Mouse (Mus musculus) cerebellum, adult 2 months (tissue): ENCODE measurements around the gene Olfr123.

Experiments used
- CTCF ChIP-seq: fragments of 200-500 bp; IDR thresholded peaks from 2 replicates; pipeline ENCODE4 v1.5.1; 2011; ENCODE audit warnings: low read depth, mild to moderate bottlenecking, control low read depth, low read length, moderate library complexity, borderline replicate concordance; ENCODE audit not compliant: insufficient read depth
- POLR2A ChIP-seq: fragments of 200-500 bp; IDR thresholded peaks from 2 replicates; pipeline ENCODE4 v1.6.1; 2011; ENCODE audit warnings: low read length, control low read depth, borderline replicate concordance; ENCODE audit not compliant: insufficient read depth

DNA sequence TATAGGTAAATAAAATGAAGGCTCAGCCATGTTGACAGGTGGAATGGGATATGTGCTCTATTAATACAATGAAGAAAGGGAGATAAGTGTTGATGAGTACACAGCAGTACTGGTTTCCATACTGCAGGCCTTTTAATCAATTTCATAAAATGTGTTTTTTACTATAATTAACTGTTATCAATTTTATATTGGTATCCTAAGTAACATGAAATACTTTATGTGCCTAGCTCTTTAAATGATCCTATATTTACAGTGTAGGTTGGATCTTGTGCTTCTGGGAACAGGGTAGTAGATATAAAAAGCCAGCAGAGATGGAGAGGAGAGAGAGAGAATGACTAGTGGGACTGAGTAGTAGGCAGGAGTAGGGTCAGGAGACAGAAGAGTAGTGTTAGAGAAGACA, 53.9 kb downstream of the Olfr123 start, which contains the start of gene Olfr126:
- TF ChIP-seq POLR2A (no peak), CTCF (no peak)
